Mouse (Mus musculus) heart, postnatal 36 days (tissue): Measurements from ENCODE around the gene Ush2a. TPM values are rescaled to one million over a fixed set of nuclear protein-coding genes. Genes with fewer than 3 reads are reported as not detected.

Experiments
- DNase-seq, 2 experiments: peaks; one replicate each; pipeline ENCODE4 v3.0.0; 2021 to 2022
- intact Hi-C: fragments of 180-260 bp; cut with DNase I; formaldehyde crosslinking; loops from one replicate; pipeline ENCODE4 v1.15.1; 2025
- total RNA-seq, 2 experiments: library from RNA; stranded (reverse); gene quantifications; 2 replicates each; pipeline ENCODE4 v1.2.3; 2021

Ush2a gene
- total RNA-seq, 2 experiments from 2014 or later: 0.05 to 0.11 TPM

GRCm38 (mm10) chr1:188385733-188386261 lies 124.0 kb downstream of the Ush2a start:
- DNase-seq: no peak
- intact Hi-C loops: no loop called here

- intact Hi-C loops: no loop called here
- no peak for DNase-seq
Observed at GRCm38 (mm10) chr1:188387321-188387720, 125.5 kb downstream of the Ush2a start.

GRCm38 (mm10) chr1:188387820-188388471 lies 126.1 kb downstream of the Ush2a start:
- DNase-seq: no peak
- intact Hi-C loops: no loop called here

- intact Hi-C loops: no loop called here
- DNase-seq: no peak
Observed at GRCm38 (mm10) chr1:188390080-188390479, 128.3 kb downstream of the Ush2a start.

- intact Hi-C loops: no loop called here
Observed at GRCm38 (mm10) chr1:188407176-188407575, 145.4 kb downstream of the Ush2a start.

GRCm38 (mm10) chr1:188407613-188408386 lies 146.0 kb downstream of the Ush2a start:
- DNase-seq: no peak
- intact Hi-C loops: no loop called here

More at GRCm38 (mm10) chr1:188407176-188407575, 145.4 kb downstream of the Ush2a start:
- DNase-seq: no peak

GRCm38 (mm10) chr1:188410547-188410946 lies 148.7 kb downstream of the Ush2a start:
- no peak for DNase-seq
- intact Hi-C loops: no loop called here

- intact Hi-C loops: no loop called here
Observed at GRCm38 (mm10) chr1:188420543-188420942, 158.7 kb downstream of the Ush2a start.

GRCm38 (mm10) chr1:188428172-188428571 lies 166.3 kb downstream of the Ush2a start:
- intact Hi-C loops: no loop called here
- DNase-seq: no peak

More at GRCm38 (mm10) chr1:188420543-188420942, 158.7 kb downstream of the Ush2a start:
- no peak for DNase-seq

GRCm38 (mm10) chr1:188430689-188431088 lies 168.9 kb downstream of the Ush2a start:
- DNase-seq: no peak
- intact Hi-C loops: no loop called here

GRCm38 (mm10) chr1:188447964-188448363 lies 186.1 kb downstream of the Ush2a start:
- no peak for DNase-seq
- intact Hi-C loops: no loop called here

GRCm38 (mm10) chr1:188456466-188457175 lies 194.8 kb downstream of the Ush2a start:
- no peak for DNase-seq
- intact Hi-C loops: no loop called here

- DNase-seq: no peak
- intact Hi-C loops: no loop called here
Observed at GRCm38 (mm10) chr1:188457221-188458008, 195.6 kb downstream of the Ush2a start.

- DNase-seq: no peak
- intact Hi-C loops: no loop called here
Observed at GRCm38 (mm10) chr1:188461203-188461602, 199.4 kb downstream of the Ush2a start.

- DNase-seq: no peak
- intact Hi-C loops: no loop called here
Observed at GRCm38 (mm10) chr1:188464653-188465052, 202.8 kb downstream of the Ush2a start.

GRCm38 (mm10) chr1:188468371-188468783 lies 206.6 kb downstream of the Ush2a start:
- peak in 1 of 2 experiments; percentile 2 for DNase-seq
- intact Hi-C loops: no loop called here

- DNase-seq: no peak
- intact Hi-C loops: no loop called here
Observed at GRCm38 (mm10) chr1:188504958-188505357, 243.1 kb downstream of the Ush2a start.

- DNase-seq: no peak
- intact Hi-C loops: no loop called here
Observed at GRCm38 (mm10) chr1:188518792-188519191, 257.0 kb downstream of the Ush2a start.

- DNase-seq: no peak
- intact Hi-C loops: no loop called here
Observed at GRCm38 (mm10) chr1:188527451-188527850, 265.6 kb downstream of the Ush2a start.

- no peak for DNase-seq
- intact Hi-C loops: no loop called here
Observed at GRCm38 (mm10) chr1:188529606-188530131, 267.8 kb downstream of the Ush2a start.
